Mouse (Mus musculus): ENCODE data around the gene Itgb8. TPM values are rescaled to one million over a fixed set of nuclear protein-coding genes. Genes with fewer than 3 reads are reported as not detected.

The Itgb8 gene
- polyA plus RNA-seq (2015; fragmentation: Nextera tagmentation; extraction: Ambion mirVana), result 3.5 TPM in 2 replicates

DNA sequence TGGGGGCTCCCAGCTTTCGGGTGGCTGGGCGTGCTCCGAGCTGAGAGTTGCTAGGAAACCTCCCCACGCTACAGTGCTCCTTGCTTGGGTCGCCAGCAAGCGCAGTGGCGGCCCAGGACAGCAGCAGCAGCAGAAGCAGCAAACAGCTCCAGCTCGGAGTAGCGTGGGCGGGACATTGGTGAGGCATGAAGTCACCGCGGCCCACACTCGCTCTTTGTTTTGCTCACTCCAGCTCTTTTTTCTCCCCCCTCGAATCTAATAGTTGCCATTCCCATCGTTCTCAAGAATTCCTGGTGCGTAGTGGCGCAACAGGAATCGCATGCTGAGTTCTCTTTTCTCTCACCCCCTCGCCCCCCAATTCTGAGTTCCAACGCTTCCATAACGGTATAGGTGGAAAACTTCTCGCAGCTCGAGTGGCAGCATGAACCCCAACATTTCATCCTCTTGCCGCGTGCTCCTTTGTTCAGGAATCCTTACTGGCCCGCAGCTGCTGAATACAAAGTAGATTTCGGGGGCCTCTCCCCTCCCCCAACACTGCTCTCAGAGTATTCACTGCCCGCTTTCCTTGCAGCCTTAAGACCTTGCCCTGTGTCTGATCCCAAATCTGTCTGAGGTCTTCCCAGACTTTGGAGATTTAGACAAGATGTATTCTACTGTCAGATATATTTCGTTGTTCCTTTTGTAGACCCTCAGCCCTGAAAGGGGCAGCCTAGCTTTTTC lies at the start of gene Itgb8:
TSS of gene Itgb8 (minus strand) at position 107 of the 720 bp plus-strand sequence.
- Histone ChIP-seq H3K27me3 (ENCODE audit: control insufficient read depth, insufficient read depth, low read length) (no peaks in the 10 kb centered on the region), H3K27ac (ENCODE audit: low read length) (peak within 1 kb of the TSS; percentile 84)
- ATAC-seq (ENCODE audit: insufficient read depth, low FRiP score), result peak; percentile 95

DNA sequence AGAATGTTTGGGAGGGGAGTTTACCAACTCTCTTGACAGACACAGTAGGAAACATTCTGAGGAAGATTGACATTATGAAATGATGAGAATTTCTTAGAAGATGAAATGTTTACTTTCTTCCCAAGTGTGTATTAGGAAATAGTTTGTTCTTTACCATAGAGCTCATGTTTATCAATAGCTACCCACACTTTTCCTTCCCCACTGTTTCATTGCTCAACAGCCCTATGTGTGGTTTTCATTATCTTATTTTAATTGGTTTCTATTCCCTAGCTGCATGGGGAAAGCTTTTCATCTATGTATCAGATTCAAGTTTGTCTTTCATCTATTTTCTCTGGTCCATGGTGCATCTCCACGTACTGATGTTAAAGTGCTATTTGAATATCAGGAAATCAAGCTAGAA lies 37.7 kb upstream of the Itgb8 start:
- no peaks in the 10 kb centered on the region for H3K36me3 ChIP-seq (ENCODE audit: control insufficient read depth, insufficient read depth, low read length)
- H3K4me3 ChIP-seq (replicated peaks; ENCODE audit: low read length), result no peak overlapping the region
- H3K4me1 ChIP-seq (ENCODE audit: control insufficient read depth, insufficient read depth, low read length), result no peaks in the 10 kb centered on the region
- H3K9me3 ChIP-seq (replicated peaks; ENCODE audit: control insufficient read depth, low read length), result no peaks in the 10 kb centered on the region
- ATAC-seq (ENCODE audit: insufficient read depth, low FRiP score), result no peak
- H3K27ac ChIP-seq (ENCODE audit: low read length), result no peak overlapping the region
- 83% methylated on average over 1 of the region's 1 CpGs for WGBS
- H3K27me3 ChIP-seq (ENCODE audit: control insufficient read depth, insufficient read depth, low read length), result no peaks in the 10 kb centered on the region
- no peak overlapping the region for H3K9ac ChIP-seq (ENCODE audit: low read length)
- no peak overlapping the region for H3K4me2 ChIP-seq (ENCODE audit: low read depth, low read length)

More for the DNA sequence above, at the start of gene Itgb8:
- 3% methylated on average over 29 of the region's 29 CpGs for WGBS
- Histone ChIP-seq H3K9me3 (replicated peaks; ENCODE audit: control insufficient read depth, low read length) (no peaks in the 10 kb centered on the region), H3K9ac (ENCODE audit: low read length) (peak within 1 kb of the TSS; percentile 79), H3K4me3 (replicated peaks; ENCODE audit: low read length) (peak within 1 kb of the TSS; percentile 70), H3K4me2 (ENCODE audit: low read depth, low read length) (peak within 1 kb of the TSS; percentile 90), H3K4me1 (ENCODE audit: control insufficient read depth, insufficient read depth, low read length) (peaks cover 5% of the 10 kb centered on the region; the same call in 1 of the 2 replicates), H3K36me3 (ENCODE audit: control insufficient read depth, insufficient read depth, low read length) (no peaks in the 10 kb centered on the region)

DNA sequence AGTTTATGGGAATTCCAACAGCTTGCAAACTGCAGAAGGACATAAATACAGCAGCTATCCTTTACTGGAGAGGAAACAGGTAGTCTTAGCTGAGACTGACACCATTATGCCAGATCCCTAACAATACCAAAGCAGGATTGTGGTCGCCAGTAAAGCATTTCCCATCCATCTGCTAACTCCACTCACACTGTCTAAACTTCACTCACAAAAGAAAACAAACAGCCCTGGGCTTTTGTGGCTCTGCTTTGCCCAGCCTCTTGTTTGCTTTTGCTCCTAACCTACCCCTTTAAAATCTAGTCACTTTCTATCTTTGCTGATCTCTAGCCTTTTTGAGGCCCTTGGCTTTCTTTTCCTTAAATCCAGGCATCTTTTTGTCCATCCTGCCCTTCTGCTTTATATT lies 35.0 kb upstream of the Itgb8 start:
- no peak for ATAC-seq (ENCODE audit: insufficient read depth, low FRiP score)
- Histone ChIP-seq H3K9ac (ENCODE audit: low read length) (no peak overlapping the region), H3K4me2 (ENCODE audit: low read depth, low read length) (no peak overlapping the region), H3K9me3 (replicated peaks; ENCODE audit: control insufficient read depth, low read length) (no peaks in the 10 kb centered on the region), H3K27me3 (ENCODE audit: control insufficient read depth, insufficient read depth, low read length) (no peaks in the 10 kb centered on the region), H3K4me1 (ENCODE audit: control insufficient read depth, insufficient read depth, low read length) (no peaks in the 10 kb centered on the region), H3K4me3 (replicated peaks; ENCODE audit: low read length) (no peak overlapping the region), H3K27ac (ENCODE audit: low read length) (no peak overlapping the region), H3K36me3 (ENCODE audit: control insufficient read depth, insufficient read depth, low read length) (no peaks in the 10 kb centered on the region)
- WGBS, result 11% methylated on average over 1 of the region's 1 CpGs

DNA sequence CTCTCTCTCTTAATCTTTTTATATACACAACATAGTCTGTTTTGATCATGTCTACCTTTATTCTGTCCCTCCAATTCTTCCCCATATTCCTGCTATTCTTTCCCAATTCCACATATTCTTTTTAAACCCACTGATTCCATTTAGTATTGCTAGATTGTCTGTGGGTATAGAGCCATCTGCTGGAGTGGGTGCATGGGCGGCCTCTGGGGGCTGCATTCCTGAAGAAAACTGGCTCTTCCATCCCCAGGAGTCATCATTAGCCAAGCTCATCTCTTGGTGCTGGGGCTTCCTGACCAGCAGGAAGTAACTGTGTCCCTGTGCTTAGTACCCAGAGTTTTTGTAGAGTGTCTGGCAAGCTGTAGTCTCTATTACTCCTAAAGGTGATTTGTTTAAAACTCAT lies 33.4 kb upstream of the Itgb8 start:
- Histone ChIP-seq H3K9me3 (replicated peaks; ENCODE audit: control insufficient read depth, low read length) (no peaks in the 10 kb centered on the region), H3K4me3 (replicated peaks; ENCODE audit: low read length) (no peak overlapping the region), H3K9ac (ENCODE audit: low read length) (no peak overlapping the region), H3K4me1 (ENCODE audit: control insufficient read depth, insufficient read depth, low read length) (no peaks in the 10 kb centered on the region), H3K27me3 (ENCODE audit: control insufficient read depth, insufficient read depth, low read length) (no peaks in the 10 kb centered on the region), H3K27ac (ENCODE audit: low read length) (no peak overlapping the region), H3K4me2 (ENCODE audit: low read depth, low read length) (no peak overlapping the region), H3K36me3 (ENCODE audit: control insufficient read depth, insufficient read depth, low read length) (no peaks in the 10 kb centered on the region)
- no peak for ATAC-seq (ENCODE audit: insufficient read depth, low FRiP score)
- 77% methylated on average over 1 of the region's 1 CpGs for WGBS

DNA sequence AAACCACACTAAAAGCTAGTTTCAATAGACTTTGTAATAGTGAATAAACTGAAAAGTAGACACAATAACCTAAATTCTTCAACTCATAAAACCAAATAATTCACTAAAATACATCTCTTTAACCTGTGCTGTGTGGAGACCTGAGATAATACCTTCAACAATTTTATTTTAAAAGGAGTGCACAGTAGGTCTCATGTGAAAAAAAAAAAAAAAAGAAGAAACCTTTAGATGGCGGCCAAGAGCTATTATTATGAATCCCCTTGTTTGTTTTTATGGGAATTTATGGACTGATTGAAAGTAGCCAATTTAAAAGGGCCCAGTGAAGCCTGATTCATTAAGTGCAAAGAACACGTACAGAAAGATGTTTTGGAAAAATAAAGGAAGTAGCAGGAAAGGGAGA lies 31.4 kb upstream of the Itgb8 start:
- no peak for ATAC-seq (ENCODE audit: insufficient read depth, low FRiP score)
- 73% methylated on average over 2 of the region's 2 CpGs for WGBS

GRCm38 (mm10) chr12:119268723-119269122 lies 30.1 kb upstream of the Itgb8 start:
- Histone ChIP-seq H3K27me3 (ENCODE audit: control insufficient read depth, insufficient read depth, low read length) (no peaks in the 10 kb centered on the region), H3K36me3 (ENCODE audit: control insufficient read depth, insufficient read depth, low read length) (no peaks in the 10 kb centered on the region), H3K9ac (ENCODE audit: low read length) (no peak overlapping the region), H3K27ac (ENCODE audit: low read length) (no peak overlapping the region), H3K4me3 (replicated peaks; ENCODE audit: low read length) (no peak overlapping the region), H3K4me1 (ENCODE audit: control insufficient read depth, insufficient read depth, low read length) (no peaks in the 10 kb centered on the region), H3K9me3 (replicated peaks; ENCODE audit: control insufficient read depth, low read length) (no peaks in the 10 kb centered on the region), H3K4me2 (ENCODE audit: low read depth, low read length) (no peak overlapping the region)
- 86% methylated on average over 1 of the region's 1 CpGs for WGBS
- ATAC-seq (ENCODE audit: insufficient read depth, low FRiP score), result no peak

More for the DNA sequence above, 31.4 kb upstream of the Itgb8 start:
- H3K36me3 ChIP-seq (ENCODE audit: control insufficient read depth, insufficient read depth, low read length), result no peaks in the 10 kb centered on the region
- no peaks in the 10 kb centered on the region for H3K9me3 ChIP-seq (replicated peaks; ENCODE audit: control insufficient read depth, low read length)
- no peaks in the 10 kb centered on the region for H3K4me1 ChIP-seq (ENCODE audit: control insufficient read depth, insufficient read depth, low read length)
- no peak overlapping the region for H3K4me2 ChIP-seq (ENCODE audit: low read depth, low read length)
- no peak overlapping the region for H3K4me3 ChIP-seq (replicated peaks; ENCODE audit: low read length)
- H3K9ac ChIP-seq (ENCODE audit: low read length), result no peak overlapping the region
- H3K27ac ChIP-seq (ENCODE audit: low read length), result no peak overlapping the region
- H3K27me3 ChIP-seq (ENCODE audit: control insufficient read depth, insufficient read depth, low read length), result no peaks in the 10 kb centered on the region

DNA sequence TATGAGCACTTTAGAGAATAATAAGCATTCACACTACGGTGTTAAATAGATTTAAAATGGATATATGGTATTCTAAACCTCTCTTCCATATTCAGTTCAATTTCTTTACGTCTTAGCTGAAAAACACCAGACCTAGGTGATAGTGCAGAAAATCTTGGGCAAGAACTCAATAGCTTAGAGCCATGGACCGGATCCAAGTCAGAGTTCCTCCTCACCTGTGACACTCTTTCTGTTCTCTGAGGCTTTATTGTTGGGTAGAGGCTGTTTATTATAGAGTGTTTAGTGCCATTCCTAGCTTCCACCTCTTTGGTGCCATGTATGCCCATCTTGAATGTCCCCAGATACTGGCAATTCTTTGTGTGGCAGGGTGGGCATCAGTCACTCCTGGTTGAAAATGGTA lies 25.9 kb upstream of the Itgb8 start:
- no peak for ATAC-seq (ENCODE audit: insufficient read depth, low FRiP score)
- Histone ChIP-seq H3K4me2 (ENCODE audit: low read depth, low read length) (no peak overlapping the region), H3K36me3 (ENCODE audit: control insufficient read depth, insufficient read depth, low read length) (no peaks in the 10 kb centered on the region), H3K4me1 (ENCODE audit: control insufficient read depth, insufficient read depth, low read length) (no peaks in the 10 kb centered on the region), H3K9me3 (replicated peaks; ENCODE audit: control insufficient read depth, low read length) (no peaks in the 10 kb centered on the region), H3K27ac (ENCODE audit: low read length) (no peak overlapping the region), H3K9ac (ENCODE audit: low read length) (no peak overlapping the region), H3K27me3 (ENCODE audit: control insufficient read depth, insufficient read depth, low read length) (no peaks in the 10 kb centered on the region), H3K4me3 (replicated peaks; ENCODE audit: low read length) (no peak overlapping the region)
- 90% methylated on average over 3 of the region's 3 CpGs for WGBS

DNA sequence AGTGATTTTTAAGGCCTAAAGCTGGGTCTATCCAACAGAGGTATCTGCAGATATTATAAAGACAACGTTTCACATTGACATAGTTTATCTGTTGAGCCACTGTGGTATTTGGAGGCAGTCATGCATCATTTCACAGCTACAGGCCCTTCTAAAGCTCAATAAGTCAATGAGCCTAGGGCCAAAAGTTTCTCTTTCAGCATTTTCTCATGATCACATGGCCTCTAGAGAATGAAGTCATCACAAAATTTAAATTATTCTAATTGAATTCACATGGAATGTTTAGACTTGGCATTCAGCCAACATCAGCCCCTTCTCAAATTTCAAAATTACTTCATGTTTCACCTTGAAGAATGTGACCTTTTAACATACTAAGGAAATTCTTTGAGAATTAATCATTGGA lies 10.0 kb upstream of the Itgb8 start:
- Histone ChIP-seq H3K27me3 (ENCODE audit: control insufficient read depth, insufficient read depth, low read length) (no peaks in the 10 kb centered on the region), H3K9ac (ENCODE audit: low read length) (no peak overlapping the region), H3K4me2 (ENCODE audit: low read depth, low read length) (no peak overlapping the region), H3K4me1 (ENCODE audit: control insufficient read depth, insufficient read depth, low read length) (no peaks in the 10 kb centered on the region), H3K36me3 (ENCODE audit: control insufficient read depth, insufficient read depth, low read length) (no peaks in the 10 kb centered on the region), H3K9me3 (replicated peaks; ENCODE audit: control insufficient read depth, low read length) (no peaks in the 10 kb centered on the region), H3K4me3 (replicated peaks; ENCODE audit: low read length) (no peak overlapping the region), H3K27ac (ENCODE audit: low read length) (no peak overlapping the region)
- no peak for ATAC-seq (ENCODE audit: insufficient read depth, low FRiP score)
- WGBS, result 22% methylated on average over 1 of the region's 1 CpGs

- ATAC-seq (ENCODE audit: insufficient read depth, low FRiP score), result no peak
- Histone ChIP-seq H3K4me2 (ENCODE audit: low read depth, low read length) (no peak overlapping the region), H3K27me3 (ENCODE audit: control insufficient read depth, insufficient read depth, low read length) (no peaks in the 10 kb centered on the region), H3K36me3 (ENCODE audit: control insufficient read depth, insufficient read depth, low read length) (no peaks in the 10 kb centered on the region), H3K4me1 (ENCODE audit: control insufficient read depth, insufficient read depth, low read length) (peaks cover 5% of the 10 kb centered on the region; the same call in 1 of the 2 replicates), H3K27ac (ENCODE audit: low read length) (no peak overlapping the region), H3K9ac (ENCODE audit: low read length) (no peak overlapping the region), H3K9me3 (replicated peaks; ENCODE audit: control insufficient read depth, low read length) (no peaks in the 10 kb centered on the region), H3K4me3 (replicated peaks; ENCODE audit: low read length) (no peak overlapping the region)
- 69% methylated on average over 1 of the region's 1 CpGs for WGBS
Measured at GRCm38 (mm10) chr12:119241071-119241470, 2.5 kb upstream of the Itgb8 start.

Data from stomach, embryonic 16.5 days (tissue).